Mouse (Mus musculus): ENCODE measurements around the gene Lamtor4. TPM values are rescaled to one million over a fixed set of nuclear protein-coding genes. Genes with fewer than 3 reads are reported as not detected.

The Lamtor4 gene
- total RNA-seq, 1 experiment from 2014 or later = 36.7 TPM

DNA sequence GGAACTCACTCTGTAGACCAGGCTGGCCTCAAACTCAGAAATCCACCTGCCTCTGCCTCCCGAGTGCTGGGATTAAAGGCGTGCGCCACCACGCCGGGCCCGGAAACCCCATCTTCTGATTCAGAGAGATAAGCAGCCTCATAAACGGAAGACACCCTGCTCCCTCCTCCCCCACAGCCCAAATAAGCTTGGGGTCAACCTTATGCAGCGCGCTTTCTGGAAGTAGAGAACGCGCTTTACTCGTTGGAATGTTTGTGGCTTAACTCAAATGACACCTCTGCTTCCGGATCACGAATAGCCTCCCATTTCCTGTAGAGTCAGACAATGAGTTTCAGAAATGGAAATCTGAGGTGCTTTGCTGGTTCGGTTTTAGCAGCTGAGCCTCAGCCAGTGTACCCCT is 25.5 kb downstream of the Lamtor4 start:
- ATAC-seq (ENCODE audit: extremely low read depth, insufficient number of reproducible peaks, low FRiP score, poor library complexity, severe bottlenecking) = no peak

DNA sequence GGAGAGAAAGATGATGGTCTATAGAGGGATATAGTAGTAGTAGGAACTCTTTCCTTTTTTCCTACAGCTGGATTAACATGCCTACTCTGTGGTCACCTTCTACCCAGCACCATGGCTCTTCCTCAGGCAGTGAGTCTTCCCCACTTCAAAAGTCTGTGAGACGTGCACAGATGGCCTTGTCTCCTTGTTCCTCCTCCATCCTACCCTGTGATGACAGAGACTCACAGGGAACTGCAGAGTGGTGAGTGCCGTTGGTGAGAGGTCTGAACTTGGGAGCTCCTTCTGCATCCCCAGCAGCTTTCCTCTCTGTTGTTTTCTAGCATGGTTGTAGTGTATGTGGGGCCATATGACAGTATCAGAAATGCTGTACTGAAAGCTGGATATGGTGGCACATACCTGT is 26.5 kb downstream of the Lamtor4 start:
- ATAC-seq (ENCODE audit: extremely low read depth, insufficient number of reproducible peaks, low FRiP score, poor library complexity, severe bottlenecking) = no peak

DNA sequence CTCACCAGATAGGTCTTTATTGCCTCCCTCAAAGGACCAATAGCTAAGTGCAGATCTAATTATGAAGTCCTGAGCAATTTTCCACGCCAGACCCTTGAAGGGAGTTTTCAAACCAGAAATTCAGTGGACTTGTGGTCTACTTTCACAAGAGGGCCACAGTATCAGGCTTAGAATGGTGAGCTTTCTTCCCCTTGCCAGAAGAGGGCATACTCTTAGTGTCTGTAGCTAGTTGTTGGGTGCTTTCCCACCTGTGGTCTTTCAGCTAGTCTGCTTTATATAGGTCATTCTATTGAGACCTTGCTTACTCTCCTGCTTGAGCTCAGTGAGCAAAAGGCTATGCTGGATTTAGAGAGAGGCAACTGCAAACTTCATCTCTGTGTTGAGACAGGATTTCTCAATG is 28.3 kb downstream of the Lamtor4 start:
- ATAC-seq (ENCODE audit: extremely low read depth, insufficient number of reproducible peaks, low FRiP score, poor library complexity, severe bottlenecking) = no peak

DNA sequence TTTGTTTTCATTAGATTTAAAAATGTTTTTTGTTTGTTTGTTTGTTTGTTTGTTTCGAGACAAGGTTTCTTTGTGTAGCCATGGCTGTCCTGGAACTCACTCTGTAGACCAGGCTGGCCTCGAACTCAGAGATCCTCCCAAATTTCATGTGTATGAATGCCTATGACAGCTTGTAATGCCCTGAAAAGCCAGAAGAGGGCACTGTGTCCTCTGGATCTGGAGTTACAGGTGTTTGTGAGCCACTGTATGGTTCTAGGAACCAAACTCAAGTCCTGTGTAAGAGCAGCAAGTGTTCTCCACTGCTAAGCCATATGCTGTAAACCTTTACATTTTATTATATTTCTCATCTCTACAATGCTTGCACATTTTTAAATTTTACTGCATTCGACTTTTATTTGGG is 32.6 kb downstream of the Lamtor4 start:
- no peak for ATAC-seq (ENCODE audit: extremely low read depth, insufficient number of reproducible peaks, low FRiP score, poor library complexity, severe bottlenecking)

- no peak for ATAC-seq (ENCODE audit: extremely low read depth, insufficient number of reproducible peaks, low FRiP score, poor library complexity, severe bottlenecking)
Observed at GRCm38 (mm10) chr5:138291638-138292037, 36.4 kb downstream of the Lamtor4 start.

- ATAC-seq (ENCODE audit: extremely low read depth, insufficient number of reproducible peaks, low FRiP score, poor library complexity, severe bottlenecking) = no peak
Observed at GRCm38 (mm10) chr5:138294158-138294557, 38.9 kb downstream of the Lamtor4 start.

DNA sequence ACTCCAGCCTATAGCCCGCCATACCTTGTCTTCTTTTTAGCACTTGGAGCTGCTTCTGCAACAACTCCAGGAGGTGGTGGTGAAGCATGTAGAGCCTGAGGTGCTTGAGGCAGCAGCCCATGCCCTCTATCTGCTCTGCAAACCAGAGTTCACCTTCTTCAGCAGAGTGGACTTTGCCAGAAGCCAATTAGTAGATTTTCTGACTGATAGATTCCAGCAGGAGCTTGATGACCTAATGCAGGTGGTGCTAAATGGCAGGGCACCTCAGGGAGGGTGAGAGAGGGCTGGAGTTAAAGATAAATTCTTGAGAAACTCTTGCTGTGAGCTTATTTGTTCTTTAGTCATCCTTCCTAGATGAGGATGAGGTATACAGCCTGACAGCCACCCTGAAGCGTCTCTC is 44.3 kb downstream of the Lamtor4 start:
- no peak for ATAC-seq (ENCODE audit: extremely low read depth, insufficient number of reproducible peaks, low FRiP score, poor library complexity, severe bottlenecking)

Other genes starting within 250 kb of the Lamtor4 start
- not detected in 2 replicates for gene Smok3a, start 234.2 kb upstream of the Lamtor4 start, total RNA-seq (2017)
- gene Smok3b, start 234.1 kb upstream of the Lamtor4 start, total RNA-seq (2017) = not detected in 2 replicates
- gene Smok3c, start 202.3 kb upstream of the Lamtor4 start, total RNA-seq (2017) = 0.35 TPM in 1 of 2 replicates, not detected in the other
- 15.2 and 18.7 TPM in 2 replicates for gene Zkscan1, start 170.4 kb upstream of the Lamtor4 start, total RNA-seq (2017)
- gene Zscan21, start 138.6 kb upstream of the Lamtor4 start, total RNA-seq (2017) = 8.5 and 11.5 TPM in 2 replicates
- gene Zfp113, start 99.7 kb upstream of the Lamtor4 start, total RNA-seq (2017) = 6.4 and 8.6 TPM in 2 replicates
- 14.2 and 19.2 TPM in 2 replicates for gene Cops6, start 94.4 kb upstream of the Lamtor4 start, total RNA-seq (2017)
- gene Ap4m1, start 83.5 kb upstream of the Lamtor4 start, total RNA-seq (2017) = 18.4 and 20.3 TPM in 2 replicates
- gene Mcm7, start 83.1 kb upstream of the Lamtor4 start, total RNA-seq (2017) = 86.1 and 89.7 TPM in 2 replicates
- gene Taf6, start 68.0 kb upstream of the Lamtor4 start, total RNA-seq (2017) = 26.5 and 26.7 TPM in 2 replicates
- 26.9 and 31.3 TPM in 2 replicates for gene Cnpy4, start 68.0 kb upstream of the Lamtor4 start, total RNA-seq (2017)
- 0.81 and 0.86 TPM in 2 replicates for gene Mblac1, start 61.2 kb upstream of the Lamtor4 start, total RNA-seq (2017)
- gene Nxpe5, start 29.6 kb upstream of the Lamtor4 start, total RNA-seq (2017) = not detected in 2 replicates
- 77.2 and 79.3 TPM in 2 replicates for gene BC037034, start 8.6 kb downstream of the Lamtor4 start, total RNA-seq (2017)
- 0.37 TPM in 1 of 2 replicates, not detected in the other for gene Gal3st4, start 17.4 kb downstream of the Lamtor4 start, total RNA-seq (2017)
- not detected in 2 replicates for gene Gm43720, start 24.5 kb downstream of the Lamtor4 start, total RNA-seq (2017)
- gene Gpc2, start 24.5 kb downstream of the Lamtor4 start, total RNA-seq (2017) = 3.8 and 4.3 TPM in 2 replicates
- 2.6 and 3.6 TPM in 2 replicates for gene Stag3, start 24.8 kb downstream of the Lamtor4 start, total RNA-seq (2017)
- gene Pvrig, start 86.5 kb downstream of the Lamtor4 start, total RNA-seq (2017) = not detected in 2 replicates
- gene Zfp157, start 186.0 kb downstream of the Lamtor4 start, total RNA-seq (2017) = 18.7 and 25.8 TPM in 2 replicates

Measured in neutrophil, adult 5-6 weeks (primary cell).